Mouse (Mus musculus) layer of hippocampus, postnatal 10 days (tissue): Measurements from ENCODE around the gene Ranbp6. TPM values are rescaled to one million over a fixed set of nuclear protein-coding genes. Genes with fewer than 3 reads are reported as not detected.

ENCODE experiments used
- DNase-seq, 2 experiments: peaks; one replicate each; pipeline ENCODE4 v3.0.0; 2021; ENCODE audit warnings: low spot score in 2 of 2
- total RNA-seq, 2 experiments: library from RNA; stranded (reverse); gene quantifications; 2 replicates each; pipeline ENCODE4 v1.2.3; 2021

Gene Ranbp6
- total RNA-seq, 2 experiments from 2014 or later = 30.9 to 32.4 TPM

- no peak for DNase-seq
These were observed 2.8 kb downstream of the Ranbp6 start for GRCm38 (mm10) chr19:29810022-29810421.

GRCm38 (mm10) chr19:29805917-29806785 is 6.6 kb downstream of the Ranbp6 start, which contains the start of gene 9930021J03Rik:
9930021J03Rik (minus strand) TSS chr19:29805989.
- peak; percentile 99 for DNase-seq

GRCm38 (mm10) chr19:29805101-29805916 is 7.5 kb downstream of the Ranbp6 start:
- DNase-seq = peak; percentile 48 to 63

GRCm38 (mm10) chr19:29803946-29804345 is 8.8 kb downstream of the Ranbp6 start:
- no peak for DNase-seq

GRCm38 (mm10) chr19:29797371-29797770 is 15.4 kb downstream of the Ranbp6 start:
- DNase-seq = no peak

- DNase-seq = no peak
These were observed 24.8 kb downstream of the Ranbp6 start for GRCm38 (mm10) chr19:29787997-29788396.

- DNase-seq = no peak
These were observed 29.9 kb downstream of the Ranbp6 start for GRCm38 (mm10) chr19:29782914-29783313.

Other genes starting within 250 kb of the Ranbp6 start
- 10 to 100 TPM; 45.5 to 52.0 TPM for gene Ermp1, start 164.6 kb downstream of the Ranbp6 start, total RNA-seq
- gene Mlana, start 115.2 kb downstream of the Ranbp6 start, total RNA-seq = under 1 TPM in 1 of 2 experiments, not detected in 1; 0.96 TPM
- 10 to 100 TPM; 26.5 to 29.8 TPM for gene 9930021J03Rik, start 7.0 kb downstream of the Ranbp6 start, total RNA-seq
- gene Il33, start 112.1 kb upstream of the Ranbp6 start, total RNA-seq = 10 to 100 TPM in 1 of 2 experiments, 1 to 10 TPM in 1; 8.3 to 11.4 TPM
- gene Trpd52l3, start 190.8 kb upstream of the Ranbp6 start, total RNA-seq = not detected
- gene Uhrf2, start 217.5 kb upstream of the Ranbp6 start, total RNA-seq = 10 to 100 TPM; 49.9 to 50.2 TPM